Mouse (Mus musculus): ENCODE results near the gene Ptprk.

DNA sequence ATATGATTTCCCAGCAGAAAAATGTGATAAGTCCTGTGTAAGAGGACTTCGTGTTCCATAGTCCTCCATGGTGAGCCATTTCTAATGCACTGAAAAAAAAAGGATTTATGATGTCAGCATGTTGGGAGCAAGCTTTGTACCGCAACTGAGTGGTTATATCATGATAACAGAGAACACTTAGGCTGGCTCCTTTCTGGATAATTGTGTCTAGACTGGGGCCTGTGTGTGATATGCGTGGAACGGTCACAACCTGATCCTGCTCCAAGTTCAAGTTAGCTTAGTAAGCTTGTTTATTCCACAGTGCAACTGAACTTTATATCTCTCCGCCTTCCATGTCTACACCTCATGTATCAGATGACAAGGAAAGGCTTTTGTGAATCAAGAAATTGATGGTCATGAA, 260.6 kb downstream of the Ptprk start:
- TF ChIP-seq EP300 (IDR thresholded peaks at IDR 0.05; ENCODE audit: low read depth): no peak
- no peak for TF ChIP-seq CTCF (IDR thresholded peaks at IDR 0.05; ENCODE audit: low read depth)
